Mouse (Mus musculus) brain, embryonic 14.5 days (tissue): ENCODE measurements around the gene Mafg.

Source experiments
- CTCF ChIP-seq: fragments of 200-500 bp; IDR thresholded peaks from 2 replicates; pipeline ENCODE4 v1.5.1; 2012; ENCODE audit warnings: inconsistent platforms, mild to moderate bottlenecking, moderate library complexity, borderline replicate concordance; ENCODE audit not compliant: insufficient read depth, insufficient read length; ENCODE audit errors: extremely low read depth
- POLR2A ChIP-seq: fragments of 200-500 bp; IDR thresholded peaks from 2 replicates; pipeline ENCODE4 v1.6.1; 2012; ENCODE audit warnings: mild to moderate bottlenecking, inconsistent platforms, borderline replicate concordance; ENCODE audit not compliant: poor library complexity, insufficient read depth, insufficient read length, severe bottlenecking; ENCODE audit errors: extremely low read depth

GRCm38 (mm10) chr11:120676951-120677350, 43.6 kb upstream of the Mafg start:
- TF ChIP-seq CTCF (no peak), POLR2A (no peak)
